In the genomic region with DNA sequence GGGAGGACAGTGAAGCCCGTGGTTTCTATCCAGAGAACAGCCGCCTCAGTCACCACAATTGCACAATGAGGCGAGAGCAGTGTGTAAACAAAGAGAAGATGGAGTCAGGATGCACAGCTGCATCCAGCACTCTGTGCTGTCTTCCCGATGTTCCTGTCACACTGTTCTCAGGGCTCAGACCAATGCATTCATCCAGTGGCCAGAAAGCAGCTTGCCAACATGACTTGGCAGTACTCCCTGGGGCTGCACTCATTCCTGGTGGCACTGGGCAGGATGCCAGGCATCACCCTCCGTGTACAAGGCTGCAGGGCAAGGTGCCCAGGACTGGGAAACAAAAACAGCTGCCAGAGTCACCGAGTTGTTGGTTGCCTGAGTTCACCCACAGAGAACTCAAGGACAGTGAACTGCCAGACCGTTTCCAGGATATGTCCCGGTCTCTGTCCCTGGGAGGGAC, we compare ENCODE assay signal across 8 mouse cellular contexts.
DNase-seq lines count a peak whose midpoint lies in the region; ATAC-seq and TF ChIP-seq lines count a peak whose summit lies in the region.

No protein-coding gene starts in this region.

- DNase-seq in embryonic facial prominence, embryonic 14.5 days (ENCODE audit: low spot score), result peak; percentile 67
- DNase-seq in embryonic facial prominence, embryonic 10.5 days (ENCODE audit: low spot score), result no peak
- peak; percentile 96 to 98 for DNase-seq in adrenal gland, postnatal 36 days
- DNase-seq in frontal cortex, postnatal 14 days (ENCODE audit: low spot score in 2 of 2), result peak; percentile 84 to 88
- DNase-seq in hindbrain, postnatal 0 days (ENCODE audit: low spot score), result peak; percentile 95
- peak; percentile 72 for DNase-seq in retina, postnatal 1 day
- DNase-seq in B cell, adult 2 months, result no peak

- no peak overlapping the region for H3K9ac ChIP-seq in embryonic facial prominence, embryonic 14.5 days (ENCODE audit: low read depth, low read length)
- no peak overlapping the region for H3K9ac ChIP-seq in hindbrain, postnatal 0 days (replicated peaks; ENCODE audit: low read length)
- H3K9ac ChIP-seq in limb, embryonic 15.5 days, result no peak overlapping the region

- H3K4me2 ChIP-seq in embryonic facial prominence, embryonic 14.5 days (ENCODE audit: low read depth, low read length), result no peak overlapping the region
- no peak overlapping the region for H3K4me2 ChIP-seq in hindbrain, postnatal 0 days (ENCODE audit: low read depth, low read length)
- H3K4me2 ChIP-seq in limb, embryonic 15.5 days, result no peak overlapping the region

- no peaks in the 10 kb centered on the region for H3K27me3 ChIP-seq in embryonic facial prominence, embryonic 14.5 days (replicated peaks; ENCODE audit: control insufficient read depth, insufficient read depth, low read length)
- H3K27me3 ChIP-seq in embryonic facial prominence, embryonic 10.5 days (replicated peaks; ENCODE audit: low read depth, poor library complexity, severe bottlenecking), result no peaks in the 10 kb centered on the region
- no peaks in the 10 kb centered on the region for H3K27me3 ChIP-seq in hindbrain, postnatal 0 days (ENCODE audit: insufficient read depth, low read length)
- no peaks in the 10 kb centered on the region for H3K27me3 ChIP-seq in limb, embryonic 15.5 days

- no peak overlapping the region for H3K27ac ChIP-seq in embryonic facial prominence, embryonic 14.5 days (replicated peaks; ENCODE audit: low read depth, low read length)
- no peak overlapping the region for H3K27ac ChIP-seq in embryonic facial prominence, embryonic 10.5 days (replicated peaks)
- H3K27ac ChIP-seq in hindbrain, postnatal 0 days, result no peak overlapping the region
- no peak overlapping the region for H3K27ac ChIP-seq in limb, embryonic 15.5 days

- H3K4me3 ChIP-seq in embryonic facial prominence, embryonic 14.5 days (ENCODE audit: low read depth, low read length), result no peak overlapping the region
- no peak overlapping the region for H3K4me3 ChIP-seq in embryonic facial prominence, embryonic 10.5 days
- no peak overlapping the region for H3K4me3 ChIP-seq in hindbrain, postnatal 0 days (ENCODE audit: low read length)
- no peak overlapping the region for H3K4me3 ChIP-seq in limb, embryonic 15.5 days

- 0 out of 2 replicates have a peak, but pooled peaks cover 4% of the 10 kb centered on the region for H3K4me1 ChIP-seq in embryonic facial prominence, embryonic 14.5 days (ENCODE audit: control insufficient read depth, insufficient read depth, low read length)
- H3K4me1 ChIP-seq in embryonic facial prominence, embryonic 10.5 days, result no peaks in the 10 kb centered on the region
- no peaks in the 10 kb centered on the region for H3K4me1 ChIP-seq in hindbrain, postnatal 0 days (ENCODE audit: insufficient read depth, low read length)
- peaks cover 3% of the 10 kb centered on the region; the same call in 1 of the 2 replicates for H3K4me1 ChIP-seq in limb, embryonic 15.5 days

- no peaks in the 10 kb centered on the region for H3K36me3 ChIP-seq in embryonic facial prominence, embryonic 14.5 days (ENCODE audit: control insufficient read depth, insufficient read depth, low read length)
- no peaks in the 10 kb centered on the region for H3K36me3 ChIP-seq in embryonic facial prominence, embryonic 10.5 days (replicated peaks)
- H3K36me3 ChIP-seq in hindbrain, postnatal 0 days (ENCODE audit: insufficient read depth, low read length), result no peaks in the 10 kb centered on the region
- H3K36me3 ChIP-seq in limb, embryonic 15.5 days, result no peaks in the 10 kb centered on the region

- WGBS in embryonic facial prominence, embryonic 14.5 days, result 60% methylated on average over 8 of the region's 8 CpGs
- WGBS in embryonic facial prominence, embryonic 10.5 days, result 81% methylated on average over 8 of the region's 8 CpGs
- 27% methylated on average over 8 of the region's 8 CpGs for WGBS in hindbrain, postnatal 0 days
- WGBS in limb, embryonic 15.5 days, result 49% methylated on average over 8 of the region's 8 CpGs

- TF ChIP-seq CTCF in hindbrain, postnatal 0 days (IDR thresholded peaks at IDR 0.05; ENCODE audit: low read depth), result no peak

- no peaks in the 10 kb centered on the region for H3K9me3 ChIP-seq in embryonic facial prominence, embryonic 14.5 days (ENCODE audit: control insufficient read depth, low read length)
- no peaks in the 10 kb centered on the region for H3K9me3 ChIP-seq in embryonic facial prominence, embryonic 10.5 days
- no peaks in the 10 kb centered on the region for H3K9me3 ChIP-seq in hindbrain, postnatal 0 days (ENCODE audit: low read length)
- no peaks in the 10 kb centered on the region for H3K9me3 ChIP-seq in limb, embryonic 15.5 days

- ATAC-seq in embryonic facial prominence, embryonic 14.5 days (ENCODE audit: low read depth), result peak; percentile 53; the same call in 1 of the 2 replicates
- ATAC-seq in hindbrain, postnatal 0 days, result peak; percentile 99
- ATAC-seq in limb, embryonic 15.5 days (ENCODE audit: insufficient number of reproducible peaks, low FRiP score, low TSS enrichment, low read depth), result 0 out of 2 replicates have a peak, but pooled peaks have one; percentile 40

Comparison
In these comparisons a context has a peak if more than half of its experiments do, and no peak if none do; other contexts are left out.
1. DNase-seq: peak in embryonic facial prominence, embryonic 14.5 days (single experiment), adrenal gland, postnatal 36 days (2 of 2), frontal cortex, postnatal 14 days (2 of 2), hindbrain, postnatal 0 days (single experiment) and retina, postnatal 1 day (single experiment); none in embryonic facial prominence, embryonic 10.5 days (single experiment) and B cell, adult 2 months (0 of 2).
2. ATAC-seq: peak in every context shown above with its lines; median percentile 99 in hindbrain, postnatal 0 days; 53 in embryonic facial prominence, embryonic 14.5 days; 40 in limb, embryonic 15.5 days.